Mouse (Mus musculus) right cerebral cortex, postnatal 10 days (tissue): Measurements from ENCODE around the gene Fam178b.

Experiments used
- DNase-seq, 2 experiments: peaks; one replicate each; pipeline ENCODE4 v3.0.0; 2021; ENCODE audit warnings: low spot score in 2 of 2

The Fam178b gene

DNA sequence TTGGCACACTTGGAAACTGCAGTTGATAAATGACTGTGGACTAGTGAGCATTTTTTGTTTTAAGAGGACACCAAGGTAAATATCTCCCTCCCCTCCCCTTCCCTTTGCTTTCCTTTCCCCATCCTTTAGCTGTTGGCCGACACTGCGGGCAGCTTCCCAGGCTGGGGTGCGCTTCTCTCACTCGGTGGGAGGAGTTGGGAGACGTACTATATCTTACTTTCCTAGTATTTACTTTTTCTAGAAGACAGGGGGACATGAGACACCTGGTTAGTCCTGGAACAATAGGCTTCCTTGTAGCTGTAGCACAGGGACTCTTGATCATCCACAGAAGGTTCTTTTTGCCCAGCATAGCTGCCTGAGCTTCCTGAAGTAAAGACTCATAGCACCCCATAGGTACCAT is 158.9 kb downstream of the Fam178b start:
- no peak for DNase-seq

DNA sequence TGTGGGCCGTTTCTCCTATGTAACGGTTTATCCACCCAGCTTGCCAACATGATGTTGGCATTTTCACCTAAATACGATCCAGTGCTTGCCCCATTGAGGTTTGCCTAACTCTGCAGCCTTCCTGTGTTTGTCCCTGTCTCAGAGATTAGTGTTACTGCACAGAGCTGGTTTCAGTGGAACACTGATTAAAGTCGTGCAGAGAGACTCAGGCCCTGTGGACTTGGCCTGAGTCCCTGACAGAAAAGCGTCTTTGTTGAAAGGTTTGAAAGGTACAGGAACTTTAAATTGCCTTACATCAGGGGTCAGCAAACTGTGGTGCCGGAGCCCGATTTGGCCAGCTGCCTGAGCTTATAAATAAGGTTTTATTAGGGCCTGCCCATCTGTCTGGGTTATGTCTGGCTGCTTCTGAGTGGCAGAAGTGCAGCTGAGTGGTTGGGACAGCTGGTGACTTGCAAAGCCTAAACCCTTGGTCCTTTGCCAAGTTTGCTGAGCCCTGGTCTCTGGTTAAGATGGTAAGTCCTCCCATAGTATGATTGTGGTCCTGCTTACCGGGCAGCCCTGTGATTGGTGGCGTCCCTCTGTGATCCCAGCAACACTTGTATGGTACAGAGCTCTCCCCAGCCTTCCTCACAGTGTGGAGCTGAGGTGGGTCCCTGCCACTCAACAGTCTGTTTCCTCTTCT is 159.5 kb downstream of the Fam178b start:
- DNase-seq = no peak

GRCm38 (mm10) chr1:36522210-36522609 is 160.8 kb downstream of the Fam178b start:
- no peak for DNase-seq

- DNase-seq = no peak
These were observed 163.4 kb downstream of the Fam178b start for GRCm38 (mm10) chr1:36519626-36520025.

DNA sequence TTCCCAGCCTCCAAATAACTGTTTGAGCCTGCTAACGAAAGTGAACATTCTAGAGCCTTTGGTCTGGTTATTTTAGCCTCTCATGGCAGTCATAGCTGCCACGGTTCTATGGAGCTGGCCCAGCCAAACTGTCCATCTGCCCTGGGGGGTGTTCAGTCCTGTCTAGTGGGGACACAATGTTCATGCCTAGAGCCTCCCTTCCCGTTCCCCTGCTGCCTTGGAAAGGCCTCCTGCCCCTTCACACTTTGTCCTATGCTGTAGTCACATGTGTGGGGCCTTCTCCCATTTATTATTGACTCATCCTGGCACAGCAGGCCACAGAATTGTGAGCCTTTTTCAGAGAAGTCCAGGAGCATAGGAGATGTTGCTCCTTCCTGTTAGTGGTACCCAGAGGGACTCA is 164.7 kb downstream of the Fam178b start:
- no peak for DNase-seq

GRCm38 (mm10) chr1:36513718-36514117 is 169.3 kb downstream of the Fam178b start:
- peak in 1 of 2 experiments; percentile 64 for DNase-seq

DNA sequence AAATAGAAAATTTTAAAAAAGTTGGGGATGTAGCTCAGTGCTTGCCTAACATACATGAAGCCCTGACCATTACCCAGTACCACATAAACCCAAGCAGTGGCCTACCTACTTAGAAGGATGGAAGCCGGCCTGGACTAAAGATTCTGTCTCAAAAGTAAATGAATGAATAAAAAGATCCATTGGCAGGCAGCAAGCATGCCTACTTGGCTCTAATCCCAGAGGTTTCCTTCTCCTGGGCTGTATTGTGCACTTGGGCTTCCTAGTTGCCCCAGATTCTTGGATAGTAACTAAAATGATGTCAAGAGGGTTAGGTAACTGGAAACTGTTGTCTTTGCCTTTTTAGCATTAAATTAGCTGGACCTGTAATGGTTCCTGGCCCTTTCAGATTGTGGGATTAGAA is 169.7 kb downstream of the Fam178b start:
- peak in 1 of 2 experiments; percentile 72 for DNase-seq

- DNase-seq = peak in 1 of 2 experiments; percentile 53
These were observed 170.1 kb downstream of the Fam178b start for GRCm38 (mm10) chr1:36512966-36513280.
